Mouse (Mus musculus) olfactory bulb, adult 2 months (tissue): ENCODE results near the gene Nlrp14.

ENCODE experiments used
- CTCF ChIP-seq: fragments of 200-500 bp; IDR thresholded peaks from 2 replicates; pipeline ENCODE4 v1.5.1; 2012; ENCODE audit warnings: low read depth, mild to moderate bottlenecking, low read length, moderate library complexity; ENCODE audit not compliant: insufficient read depth
- POLR2A ChIP-seq: fragments of 200-500 bp; IDR thresholded peaks from 2 replicates; pipeline ENCODE4 v1.6.1; 2012; ENCODE audit warnings: mild to moderate bottlenecking, low read depth, low read length, moderate library complexity; ENCODE audit not compliant: insufficient read depth

- TF ChIP-seq CTCF (no peak), POLR2A (no peak)
Measured at GRCm38 (mm10) chr7:107216845-107217244, 50.1 kb downstream of the Nlrp14 start.
